Mouse (Mus musculus) hematopoietic stem cell, adult 5-6 weeks (primary cell): ENCODE measurements around the gene Ezh1. TPM values are rescaled to one million over a fixed set of nuclear protein-coding genes. Genes with fewer than 3 reads are reported as not detected.
A peak's percentile ranks its signal among the peaks of the same experiment; 100 is the strongest.

ENCODE experiments used
- ATAC-seq, 2 experiments: fragments of 125-278 bp in 1 of 2; replicated peaks in 1 of 2; 2 replicates each; pipeline ENCODE4 v1.8.0; 2016 to 2017; ENCODE audit warnings: inconsistent platforms in 2 of 2, mild to moderate bottlenecking in 2 of 2, moderate number of reproducible peaks in 2 of 2, low read depth in 1 of 2, moderate TSS enrichment in 1 of 2; ENCODE audit not compliant: low FRiP score in 2 of 2, poor library complexity in 2 of 2, severe bottlenecking in 2 of 2, insufficient read depth in 1 of 2, low TSS enrichment in 1 of 2
- total RNA-seq: library from RNA; stranded (forward); fragments of 172-1452, 232-1000 nt; gene quantifications from 2 replicates; pipeline ENCODE4 v1.2.3, GENCODE M21; 2017

Gene Ezh1
- total RNA-seq = 38.1 and 45.0 TPM in 2 replicates

GRCm38 (mm10) chr11:101226065-101226701 lies at the start of gene Ezh1:
Gene Ezh1 (minus strand): TSS chr11:101226463.
- ATAC-seq = peak; percentile 89 to 97

GRCm38 (mm10) chr11:101275309-101275708 lies 49.0 kb upstream of the Ezh1 start:
- ATAC-seq = no peak

GRCm38 (mm10) chr11:101272446-101272845 lies 46.2 kb upstream of the Ezh1 start:
- ATAC-seq = no peak

- ATAC-seq = no peak
Observed at GRCm38 (mm10) chr11:101269577-101270116, 43.4 kb upstream of the Ezh1 start.

- ATAC-seq = no peak
Observed at GRCm38 (mm10) chr11:101265906-101266305, 39.6 kb upstream of the Ezh1 start.

GRCm38 (mm10) chr11:101264954-101265471 lies 38.8 kb upstream of the Ezh1 start:
- ATAC-seq = no peak

GRCm38 (mm10) chr11:101263989-101264280 lies 37.7 kb upstream of the Ezh1 start:
- no peak for ATAC-seq

- ATAC-seq = no peak
Observed at GRCm38 (mm10) chr11:101263138-101263988, 37.1 kb upstream of the Ezh1 start.

GRCm38 (mm10) chr11:101262272-101262967 lies 36.2 kb upstream of the Ezh1 start:
- ATAC-seq = no peak

- 0 out of 4 replicates have a peak, but pooled peaks of 1 of the 2 experiments have one; percentile 5 for ATAC-seq
Observed at GRCm38 (mm10) chr11:101260826-101261380, 34.6 kb upstream of the Ezh1 start.

- peak in 1 of 2 experiments; percentile 23; a peak in 3 of 4 replicates for ATAC-seq
Observed at GRCm38 (mm10) chr11:101259948-101260825, 33.9 kb upstream of the Ezh1 start, which contains the start of gene Wnk4. Gene Wnk4 (plus strand): TSS chr11:101260567.

- no peak for ATAC-seq
Observed at GRCm38 (mm10) chr11:101259261-101259712, 33.0 kb upstream of the Ezh1 start.

GRCm38 (mm10) chr11:101255826-101256775 lies 29.8 kb upstream of the Ezh1 start:
- ATAC-seq = no peak

GRCm38 (mm10) chr11:101253613-101254389 lies 27.5 kb upstream of the Ezh1 start, which contains the start of gene Vps25:
Gene Vps25 (plus strand): TSS chr11:101253707.
- peak; percentile 82 to 96 for ATAC-seq

GRCm38 (mm10) chr11:101252941-101253340 lies 26.7 kb upstream of the Ezh1 start:
- ATAC-seq = no peak
